Mouse (Mus musculus) forebrain, embryonic 16.5 days (tissue): ENCODE data around the gene Ryr3. TPM values are rescaled to one million over a fixed set of nuclear protein-coding genes. Genes with fewer than 3 reads are reported as not detected.

ENCODE experiments used
- ATAC-seq: fragments of 200-750 bp; cut with Nextera tagmentation; 2 replicates; pipeline ENCODE4 v1.8.0; 2017; ENCODE audit warnings: mild to moderate bottlenecking, moderate library complexity
- H3K27ac ChIP-seq: fragments of 300-500 bp; sonication (generic); 2 replicates; pipeline ENCODE4 v1.5.1; 2014; ENCODE audit warnings: low read length, control low read depth
- H3K27me3 ChIP-seq: fragments of 300-500 bp; sonication (generic); replicated peaks from 2 replicates; pipeline ENCODE4 v1.6.1; 2014; ENCODE audit warnings: low read length; ENCODE audit not compliant: control insufficient read depth, insufficient read depth
- H3K36me3 ChIP-seq: fragments of 300-500 bp; sonication (generic); 2 replicates; pipeline ENCODE4 v1.6.1; 2014; ENCODE audit not compliant: control insufficient read depth, insufficient read depth
- H3K4me1 ChIP-seq: fragments of 300-500 bp; sonication (generic); replicated peaks from 2 replicates; pipeline ENCODE4 v1.6.1; 2014; ENCODE audit warnings: low read length; ENCODE audit not compliant: control insufficient read depth, insufficient read depth
- H3K4me2 ChIP-seq: fragments of 300-500 bp; sonication (generic); 2 replicates; pipeline ENCODE4 v1.6.1; 2014; ENCODE audit warnings: mild to moderate bottlenecking, low read length, control low read depth
- H3K4me3 ChIP-seq: fragments of 300-500 bp; sonication (generic); replicated peaks from 2 replicates; pipeline ENCODE4 v1.5.1; 2014; ENCODE audit warnings: mild to moderate bottlenecking, low read length, control low read depth
- H3K9ac ChIP-seq: fragments of 300-500 bp; sonication (generic); replicated peaks from 2 replicates; pipeline ENCODE4 v1.6.1; 2014; ENCODE audit warnings: low read depth, low read length, control low read depth
- H3K9me3 ChIP-seq: fragments of 300-500 bp; sonication (generic); 2 replicates; pipeline ENCODE4 v1.6.1; 2016; ENCODE audit warnings: low read length; ENCODE audit not compliant: control insufficient read depth
- WGBS: fragments of 180-500 bp; shearing (Covaris S2); extraction: QIAGEN DNeasy Blood & Tissue Kit; methylation state at CpG from one replicate; pipeline ENCODE4 v1.1.7; 2014; 5-methylcytosine and 5-hydroxymethylcytosine counted together
- polyA plus RNA-seq: library from polyadenylated mRNA; unstranded; fragments of >200 nt; fragmentation: Nextera tagmentation; extraction: Ambion mirVana; gene quantifications from 2 replicates; pipeline ENCODE4 v1.2.1, GENCODE M21; 2015

Gene Ryr3
- polyA plus RNA-seq, 1 experiment from 2014 or later, result 9.9 TPM

DNA sequence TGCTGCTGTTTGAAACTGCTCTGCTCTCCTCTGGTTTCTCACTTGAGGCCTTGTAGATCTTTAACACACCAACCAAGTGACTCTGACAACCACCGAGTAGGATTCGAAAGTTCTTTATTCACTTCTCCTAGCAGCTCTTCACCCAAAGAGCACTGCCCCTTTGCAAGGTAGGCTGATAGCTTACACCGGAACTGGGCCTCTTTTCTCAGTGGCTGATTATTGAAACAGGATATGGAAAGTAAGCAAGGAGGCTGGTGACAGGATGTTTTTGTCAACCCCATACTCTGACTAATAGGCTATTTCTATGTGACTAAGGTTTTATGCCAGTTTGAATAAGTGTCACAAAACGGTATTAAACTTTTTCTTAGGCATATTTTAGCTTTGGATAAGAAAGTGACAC, 502.2 kb downstream of the Ryr3 start:
- Histone ChIP-seq H3K27me3 (no peaks in the 10 kb centered on the region), H3K9ac (no peak overlapping the region), H3K4me1 (no peaks in the 10 kb centered on the region), H3K4me3 (no peak overlapping the region), H3K36me3 (no peaks in the 10 kb centered on the region), H3K9me3 (no peaks in the 10 kb centered on the region), H3K4me2 (no peak overlapping the region), H3K27ac (no peak overlapping the region)
- WGBS, result 82% methylated on average over 4 of the region's 4 CpGs
- no peak for ATAC-seq

DNA sequence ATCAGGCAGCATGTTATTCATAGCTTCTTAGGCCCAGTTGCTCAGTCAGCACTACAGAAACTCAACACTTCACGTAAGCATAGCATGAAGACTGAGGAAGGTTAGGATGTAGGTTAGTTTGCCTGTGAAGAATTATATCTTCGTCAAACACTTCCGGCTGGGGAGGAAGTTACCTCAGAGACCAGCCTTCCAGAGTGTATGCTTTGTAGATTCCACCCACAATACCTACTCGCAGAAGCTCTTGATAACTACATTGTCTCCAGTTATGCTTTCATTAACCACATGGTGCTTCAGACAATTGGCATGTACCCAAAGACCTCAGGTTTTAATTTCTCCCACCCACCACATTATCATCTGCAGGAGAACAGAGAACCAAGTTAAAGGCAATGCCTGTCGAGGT, 535.1 kb downstream of the Ryr3 start:
- Histone ChIP-seq H3K36me3 (no peaks in the 10 kb centered on the region), H3K27ac (no peak overlapping the region), H3K4me1 (no peaks in the 10 kb centered on the region), H3K9me3 (no peaks in the 10 kb centered on the region), H3K9ac (no peak overlapping the region), H3K4me3 (no peak overlapping the region), H3K4me2 (no peak overlapping the region), H3K27me3 (no peaks in the 10 kb centered on the region)
- no peak for ATAC-seq
- 82% methylated on average over 5 of the region's 5 CpGs for WGBS

DNA sequence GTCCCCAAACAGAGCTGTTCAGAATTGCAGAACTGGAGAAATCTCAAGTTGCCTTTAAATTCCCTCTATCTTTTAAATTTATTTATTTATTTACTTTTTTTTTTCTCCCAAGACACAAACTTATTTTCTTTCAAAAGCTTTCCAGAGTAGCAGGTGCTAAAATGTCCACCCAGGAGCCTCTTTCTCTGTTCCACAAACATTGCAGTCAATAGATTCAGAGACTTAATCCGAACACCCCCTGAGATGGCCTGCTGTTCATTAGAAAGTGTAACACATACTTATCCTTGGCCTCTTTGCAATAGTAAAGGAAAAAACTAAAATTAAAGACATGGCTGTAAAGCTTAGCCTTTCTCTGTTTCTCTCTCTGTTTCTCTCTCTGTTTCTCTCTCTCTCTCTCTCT, 539.6 kb downstream of the Ryr3 start:
- no peaks in the 10 kb centered on the region for H3K4me1 ChIP-seq
- no peak for ATAC-seq

GRCm38 (mm10) chr2:112676721-112677120, 540.2 kb downstream of the Ryr3 start:
- Histone ChIP-seq H3K9me3 (no peaks in the 10 kb centered on the region), H3K4me1 (no peaks in the 10 kb centered on the region), H3K27ac (no peak overlapping the region), H3K36me3 (no peaks in the 10 kb centered on the region), H3K27me3 (no peaks in the 10 kb centered on the region), H3K9ac (no peak overlapping the region), H3K4me2 (no peak overlapping the region), H3K4me3 (no peak overlapping the region)
- ATAC-seq, result no peak
- WGBS, result 48% methylated on average over 1 of the region's 1 CpGs

More for the DNA sequence above, 539.6 kb downstream of the Ryr3 start:
- H3K27ac ChIP-seq, result no peak overlapping the region
- 27% methylated on average over 1 of the region's 1 CpGs for WGBS
- no peak overlapping the region for H3K4me3 ChIP-seq
- H3K9ac ChIP-seq, result no peak overlapping the region
- no peaks in the 10 kb centered on the region for H3K9me3 ChIP-seq
- H3K4me2 ChIP-seq, result no peak overlapping the region
- no peaks in the 10 kb centered on the region for H3K27me3 ChIP-seq
- no peaks in the 10 kb centered on the region for H3K36me3 ChIP-seq

DNA sequence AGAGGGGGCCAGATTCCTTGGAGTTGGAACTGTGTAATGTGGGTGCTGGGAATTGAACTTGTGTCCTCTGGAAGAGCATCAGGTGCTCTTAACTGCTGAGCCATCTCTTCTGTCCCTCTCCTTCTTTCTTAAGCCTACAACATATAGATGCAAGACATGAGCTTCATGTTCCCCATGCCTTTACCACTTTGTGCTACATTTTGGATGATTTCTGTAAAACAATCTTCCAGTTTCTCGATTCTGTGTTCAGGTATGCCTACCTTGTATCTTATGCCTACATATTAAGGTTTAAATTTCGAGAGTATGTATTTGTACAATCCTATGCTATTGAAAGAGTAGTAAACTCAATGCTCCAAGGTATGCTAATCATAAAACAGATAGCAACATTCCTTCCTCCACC, 540.7 kb downstream of the Ryr3 start:
- no peak overlapping the region for H3K27ac ChIP-seq
- H3K4me3 ChIP-seq, result no peak overlapping the region
- no peak for ATAC-seq
- no peak overlapping the region for H3K9ac ChIP-seq
- 84% methylated on average over 2 of the region's 2 CpGs for WGBS
- H3K4me2 ChIP-seq, result no peak overlapping the region
- no peaks in the 10 kb centered on the region for H3K36me3 ChIP-seq
- no peaks in the 10 kb centered on the region for H3K27me3 ChIP-seq
- no peaks in the 10 kb centered on the region for H3K4me1 ChIP-seq
- no peaks in the 10 kb centered on the region for H3K9me3 ChIP-seq

DNA sequence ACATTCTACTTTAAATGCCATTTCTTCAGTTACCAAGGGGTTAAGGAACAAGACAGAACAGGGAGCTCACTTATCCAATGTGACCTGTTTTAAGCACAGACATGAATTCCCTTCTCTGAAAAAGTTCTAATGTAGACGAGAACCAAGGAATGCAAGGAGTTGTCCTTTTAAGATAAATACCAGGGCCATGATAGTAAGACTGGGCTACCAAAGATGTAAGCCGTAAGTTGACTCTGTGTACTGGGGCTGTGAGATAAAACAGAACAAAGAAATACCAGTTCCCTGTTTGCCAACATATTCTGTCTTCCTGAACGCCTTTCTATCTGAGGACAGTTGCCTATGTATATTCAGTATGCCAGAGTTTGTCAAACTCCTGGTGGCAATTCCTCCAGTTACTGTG, 547.4 kb downstream of the Ryr3 start:
- no peaks in the 10 kb centered on the region for H3K4me1 ChIP-seq
- H3K27ac ChIP-seq, result no peak overlapping the region
- no peaks in the 10 kb centered on the region for H3K27me3 ChIP-seq
- no peak overlapping the region for H3K4me2 ChIP-seq
- ATAC-seq, result no peak
- no peaks in the 10 kb centered on the region for H3K36me3 ChIP-seq
- no peak overlapping the region for H3K4me3 ChIP-seq
- no peaks in the 10 kb centered on the region for H3K9me3 ChIP-seq
- no peak overlapping the region for H3K9ac ChIP-seq
- WGBS, result 91% methylated on average over 3 of the region's 3 CpGs

- no peak overlapping the region for H3K27ac ChIP-seq
- H3K36me3 ChIP-seq, result no peaks in the 10 kb centered on the region
- no peak overlapping the region for H3K4me2 ChIP-seq
- no peak for ATAC-seq
- no peaks in the 10 kb centered on the region for H3K4me1 ChIP-seq
- H3K27me3 ChIP-seq, result no peaks in the 10 kb centered on the region
- H3K9me3 ChIP-seq, result no peaks in the 10 kb centered on the region
- WGBS, result 67% methylated on average over 5 of the region's 5 CpGs
- no peak overlapping the region for H3K4me3 ChIP-seq
- H3K9ac ChIP-seq, result no peak overlapping the region
Measured at GRCm38 (mm10) chr2:112656131-112656530, 560.8 kb downstream of the Ryr3 start.

DNA sequence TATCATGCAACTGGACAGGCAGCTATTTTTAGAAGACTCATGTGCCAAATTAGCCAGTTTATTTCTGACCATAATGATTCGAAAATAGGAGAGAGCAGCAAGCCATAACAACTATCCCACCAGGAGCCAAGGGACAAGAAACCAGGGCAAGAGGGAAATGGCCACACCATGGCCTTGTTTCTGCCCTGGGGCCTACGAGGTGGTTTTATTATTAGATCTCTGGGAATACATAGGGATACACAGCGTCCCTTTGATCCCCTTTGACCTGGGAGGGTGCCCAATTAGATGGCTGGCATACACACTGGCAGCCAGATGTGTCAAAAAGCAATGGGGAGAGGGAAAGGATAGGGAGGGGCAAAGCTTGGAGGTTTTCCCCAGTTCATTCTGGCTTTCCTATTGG, 563.1 kb downstream of the Ryr3 start:
- H3K27ac ChIP-seq, result no peak overlapping the region
- ATAC-seq, result no peak

DNA sequence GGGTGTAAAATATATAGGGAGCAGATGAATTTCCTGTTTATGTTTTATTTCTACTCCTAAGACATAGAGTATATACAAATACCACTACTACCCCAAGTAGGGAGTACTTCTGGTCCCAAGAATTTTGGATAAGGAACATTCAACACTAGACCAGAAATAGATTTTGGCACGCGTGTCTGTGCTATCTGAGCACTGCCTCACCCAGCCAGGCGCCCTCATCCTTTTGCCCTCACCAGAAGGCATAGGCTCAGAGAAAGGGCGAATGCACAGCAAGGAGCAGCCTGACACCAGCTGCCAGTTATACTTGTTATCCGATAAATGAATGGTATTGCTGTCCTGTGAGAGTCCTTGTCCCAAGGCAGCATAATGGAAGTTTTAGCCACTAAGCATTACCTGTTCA, 579.7 kb downstream of the Ryr3 start:
- Histone ChIP-seq H3K4me2 (no peak overlapping the region), H3K4me3 (no peak overlapping the region), H3K4me1 (no peaks in the 10 kb centered on the region), H3K36me3 (no peaks in the 10 kb centered on the region), H3K27ac (no peak overlapping the region), H3K9ac (no peak overlapping the region), H3K27me3 (no peaks in the 10 kb centered on the region), H3K9me3 (no peaks in the 10 kb centered on the region)
- no peak for ATAC-seq
- WGBS, result 96% methylated on average over 5 of the region's 5 CpGs

More for the DNA sequence above, 563.1 kb downstream of the Ryr3 start:
- H3K9ac ChIP-seq, result no peak overlapping the region
- 71% methylated on average over 3 of the region's 3 CpGs for WGBS
- no peak overlapping the region for H3K4me2 ChIP-seq
- H3K4me1 ChIP-seq, result no peaks in the 10 kb centered on the region
- no peak overlapping the region for H3K4me3 ChIP-seq
- H3K36me3 ChIP-seq, result no peaks in the 10 kb centered on the region
- H3K27me3 ChIP-seq, result no peaks in the 10 kb centered on the region
- no peaks in the 10 kb centered on the region for H3K9me3 ChIP-seq

- Histone ChIP-seq H3K27me3 (no peaks in the 10 kb centered on the region), H3K9me3 (no peaks in the 10 kb centered on the region), H3K27ac (no peak overlapping the region), H3K36me3 (peaks cover 6% of the 10 kb centered on the region; the same call in 1 of the 2 replicates), H3K4me1 (no peaks in the 10 kb centered on the region), H3K4me3 (no peak overlapping the region), H3K4me2 (no peak overlapping the region), H3K9ac (no peak overlapping the region)
- ATAC-seq, result no peak
- 89% methylated on average over 9 of the region's 9 CpGs for WGBS
Measured at GRCm38 (mm10) chr2:112632536-112632935, 584.4 kb downstream of the Ryr3 start.
